ENCODE assay signal across 27 mouse cellular contexts in the genomic region with DNA sequence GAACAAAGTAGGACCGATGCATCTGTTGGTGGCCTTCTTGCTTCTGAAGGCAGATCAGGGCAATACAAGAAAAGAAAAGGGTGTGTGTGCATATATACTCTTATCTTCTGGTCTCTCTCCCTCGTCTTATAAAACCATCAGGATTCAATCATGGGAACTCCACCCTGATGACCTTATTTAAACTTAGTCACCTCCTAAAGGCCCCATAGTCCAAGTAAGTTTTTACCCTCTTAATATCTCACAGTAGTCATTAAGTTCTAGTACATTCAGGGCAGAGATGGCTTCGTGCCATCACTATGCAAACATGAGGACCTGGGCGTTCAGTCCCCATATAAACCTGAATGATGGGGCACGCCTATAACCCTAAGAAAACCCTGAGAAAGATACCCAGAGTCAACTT.
"Had no signal": no experiment of that assay in that cellular context is flagged by ENCODE, and none has a peak within 500 bp of the region (broad histone marks: within the 10 kb centered on the region; RNA-seq: fewer than 3 reads in every experiment).

No protein-coding gene starts in this region.

- H3K27ac ChIP-seq: gastrocnemius, adult 2 months; heart, embryonic 10.5 days; heart, embryonic 13.5 days; heart, embryonic 15.5 days; hindbrain, embryonic 13.5 days; kidney, embryonic 15.5 days; kidney, postnatal 0 days; layer of hippocampus, adult 2 months; left cerebral cortex, adult 2 months; limb, embryonic 10.5 days; limb, embryonic 12.5 days; liver, embryonic 13.5 days; liver, embryonic 15.5 days had no signal

- H3K4me2 ChIP-seq: heart, embryonic 13.5 days; heart, embryonic 15.5 days; hindbrain, embryonic 13.5 days; kidney, embryonic 15.5 days; limb, embryonic 12.5 days; liver, embryonic 11.5 days; liver, embryonic 13.5 days; liver, embryonic 15.5 days had no signal

- H3K4me1 ChIP-seq: heart, embryonic 10.5 days; heart, embryonic 13.5 days; heart, embryonic 15.5 days; hindbrain, embryonic 13.5 days; kidney, embryonic 15.5 days; limb, embryonic 10.5 days; limb, embryonic 12.5 days; liver, embryonic 13.5 days; liver, embryonic 15.5 days had no signal

- H3K9me3 ChIP-seq: heart, embryonic 10.5 days; heart, embryonic 13.5 days; heart, embryonic 15.5 days; hindbrain, embryonic 13.5 days; kidney, embryonic 15.5 days; limb, embryonic 10.5 days; limb, embryonic 12.5 days; liver, embryonic 13.5 days; liver, embryonic 15.5 days had no signal

- H3K36me3 ChIP-seq: heart, embryonic 10.5 days; heart, embryonic 13.5 days; heart, embryonic 15.5 days; hindbrain, embryonic 13.5 days; kidney, embryonic 15.5 days; limb, embryonic 10.5 days; limb, embryonic 12.5 days; liver, embryonic 13.5 days; liver, embryonic 15.5 days had no signal

- ATAC-seq: hindbrain, embryonic 16.5 days; inflammation-experienced regulatory T-cells, adult 6 months had no signal

- H3K4me3 ChIP-seq: gastrocnemius, adult 2 months; heart, embryonic 10.5 days; heart, embryonic 13.5 days; heart, embryonic 15.5 days; hindbrain, embryonic 13.5 days; kidney, embryonic 15.5 days; layer of hippocampus, adult 2 months; left cerebral cortex, adult 2 months; limb, embryonic 10.5 days; limb, embryonic 12.5 days; liver, embryonic 13.5 days; liver, embryonic 15.5 days had no signal

- DNase-seq: gastrocnemius, adult 2 months; gastrocnemius, postnatal 10 days; gastrocnemius, postnatal 25 days; heart, adult 18-20 months; heart, postnatal 14 days; heart, postnatal 36 days; kidney, adult 11 months; kidney, adult 2 months; kidney, adult 9 months; kidney, postnatal 14 days; kidney, postnatal 36 days; liver; liver, embryonic 13.5 days had no signal

- H3K9ac ChIP-seq: heart, embryonic 13.5 days; heart, embryonic 15.5 days; hindbrain, embryonic 13.5 days; kidney, embryonic 15.5 days; limb, embryonic 12.5 days; liver, embryonic 13.5 days; liver, embryonic 15.5 days had no signal

- H3K27me3 ChIP-seq: heart, embryonic 13.5 days; heart, embryonic 15.5 days; hindbrain, embryonic 13.5 days; kidney, embryonic 15.5 days; limb, embryonic 12.5 days; liver, embryonic 13.5 days; liver, embryonic 15.5 days had no signal
